Mouse (Mus musculus): ENCODE data around the gene Arrb1. TPM values are rescaled to one million over a fixed set of nuclear protein-coding genes. Genes with fewer than 3 reads are reported as not detected.
A peak's percentile ranks its signal among the peaks of the same experiment; 100 is the strongest.

Gene Arrb1
- polyA plus RNA-seq, 1 experiment from 2014 or later: 19.1 TPM

- 26% methylated on average over 5 of the region's 5 CpGs for WGBS
- H3K4me2 ChIP-seq: no peak overlapping the region
- no peak for ATAC-seq (ENCODE audit: low FRiP score, low read depth)
- no peak overlapping the region for H3K27ac ChIP-seq (replicated peaks)
- H3K4me3 ChIP-seq: no peak overlapping the region
- no peaks in the 10 kb centered on the region for H3K27me3 ChIP-seq
- peaks cover 57% of the 10 kb centered on the region for H3K4me1 ChIP-seq (replicated peaks)
- no peaks in the 10 kb centered on the region for H3K9me3 ChIP-seq
- H3K36me3 ChIP-seq: no peaks in the 10 kb centered on the region
- no peak overlapping the region for H3K9ac ChIP-seq
Measured at GRCm38 (mm10) chr7:99562478-99562877, 27.2 kb downstream of the Arrb1 start.

- H3K9ac ChIP-seq: no peak overlapping the region
Measured at GRCm38 (mm10) chr7:99563224-99563623, 28.0 kb downstream of the Arrb1 start.

GRCm38 (mm10) chr7:99565325-99565881 lies 30.1 kb downstream of the Arrb1 start:
- peak; percentile 60; the same call in 1 of the 2 replicates for ATAC-seq (ENCODE audit: low FRiP score, low read depth)
- H3K9ac ChIP-seq: no peak overlapping the region
- H3K4me1 ChIP-seq (replicated peaks): peaks cover 46% of the 10 kb centered on the region
- peak overlapping the region; percentile 65 for H3K27ac ChIP-seq (replicated peaks)
- no peaks in the 10 kb centered on the region for H3K9me3 ChIP-seq
- H3K36me3 ChIP-seq: no peaks in the 10 kb centered on the region
- no peak overlapping the region for H3K4me3 ChIP-seq
- peak overlapping the region; percentile 14; the same call in 1 of the 2 replicates for H3K4me2 ChIP-seq
- H3K27me3 ChIP-seq: no peaks in the 10 kb centered on the region
- 19% methylated on average over 8 of the region's 8 CpGs for WGBS

More at GRCm38 (mm10) chr7:99563224-99563623, 28.0 kb downstream of the Arrb1 start:
- 54% methylated on average over 7 of the region's 7 CpGs for WGBS
- ATAC-seq (ENCODE audit: low FRiP score, low read depth): no peak
- H3K4me2 ChIP-seq: no peak overlapping the region
- H3K27ac ChIP-seq (replicated peaks): 0 out of 2 replicates have a peak overlapping the region, but pooled peaks have one; percentile 4
- no peaks in the 10 kb centered on the region for H3K27me3 ChIP-seq
- peaks cover 57% of the 10 kb centered on the region for H3K4me1 ChIP-seq (replicated peaks)
- H3K4me3 ChIP-seq: no peak overlapping the region
- H3K9me3 ChIP-seq: no peaks in the 10 kb centered on the region
- H3K36me3 ChIP-seq: no peaks in the 10 kb centered on the region

- Histone ChIP-seq H3K4me1 (replicated peaks) (peaks cover 18% of the 10 kb centered on the region), H3K4me2 (no peak overlapping the region), H3K27ac (replicated peaks) (no peak overlapping the region)
Measured at GRCm38 (mm10) chr7:99570680-99571079, 35.4 kb downstream of the Arrb1 start.

GRCm38 (mm10) chr7:99572931-99573330 lies 37.7 kb downstream of the Arrb1 start:
- 39% methylated on average over 10 of the region's 10 CpGs for WGBS
- no peaks in the 10 kb centered on the region for H3K9me3 ChIP-seq
- no peak overlapping the region for H3K4me2 ChIP-seq
- no peak overlapping the region for H3K27ac ChIP-seq (replicated peaks)
- H3K4me1 ChIP-seq (replicated peaks): peaks cover 11% of the 10 kb centered on the region
- H3K36me3 ChIP-seq: no peaks in the 10 kb centered on the region
- H3K4me3 ChIP-seq: no peak overlapping the region
- H3K27me3 ChIP-seq: no peaks in the 10 kb centered on the region
- H3K9ac ChIP-seq: no peak overlapping the region
- peak; percentile 9; the same call in 1 of the 2 replicates for ATAC-seq (ENCODE audit: low FRiP score, low read depth)

More at GRCm38 (mm10) chr7:99570680-99571079, 35.4 kb downstream of the Arrb1 start:
- WGBS: 56% methylated on average over 5 of the region's 5 CpGs
- no peak overlapping the region for H3K4me3 ChIP-seq
- no peaks in the 10 kb centered on the region for H3K9me3 ChIP-seq
- H3K9ac ChIP-seq: no peak overlapping the region
- no peak for ATAC-seq (ENCODE audit: low FRiP score, low read depth)
- no peaks in the 10 kb centered on the region for H3K36me3 ChIP-seq
- H3K27me3 ChIP-seq: no peaks in the 10 kb centered on the region

GRCm38 (mm10) chr7:99573351-99573750 lies 38.1 kb downstream of the Arrb1 start:
- H3K9ac ChIP-seq: no peak overlapping the region
- no peaks in the 10 kb centered on the region for H3K9me3 ChIP-seq
- H3K27ac ChIP-seq (replicated peaks): no peak overlapping the region
- H3K36me3 ChIP-seq: no peaks in the 10 kb centered on the region
- H3K27me3 ChIP-seq: no peaks in the 10 kb centered on the region
- H3K4me2 ChIP-seq: no peak overlapping the region
- no peak overlapping the region for H3K4me3 ChIP-seq
- peaks cover 11% of the 10 kb centered on the region for H3K4me1 ChIP-seq (replicated peaks)
- WGBS: 56% methylated on average over 3 of the region's 4 CpGs
- no peak for ATAC-seq (ENCODE audit: low FRiP score, low read depth)

GRCm38 (mm10) chr7:99578246-99578645 lies 43.0 kb downstream of the Arrb1 start:
- 71% methylated on average over 3 of the region's 3 CpGs for WGBS
- Histone ChIP-seq H3K4me1 (replicated peaks) (peaks cover 30% of the 10 kb centered on the region), H3K27me3 (no peaks in the 10 kb centered on the region), H3K36me3 (no peaks in the 10 kb centered on the region), H3K9ac (no peak overlapping the region), H3K4me3 (no peak overlapping the region), H3K27ac (replicated peaks) (no peak overlapping the region), H3K4me2 (no peak overlapping the region), H3K9me3 (no peaks in the 10 kb centered on the region)
- no peak for ATAC-seq (ENCODE audit: low FRiP score, low read depth)

- Histone ChIP-seq H3K27ac (replicated peaks) (peak overlapping the region; percentile 65), H3K4me2 (peak overlapping the region; percentile 41), H3K4me1 (replicated peaks) (peaks cover 30% of the 10 kb centered on the region), H3K4me3 (peak overlapping the region; percentile 8; the same call in 1 of the 2 replicates), H3K36me3 (peaks cover 13% of the 10 kb centered on the region), H3K9ac (no peak overlapping the region; the same call in 1 of the 2 replicates), H3K27me3 (no peaks in the 10 kb centered on the region), H3K9me3 (no peaks in the 10 kb centered on the region)
- 9% methylated on average over 16 of the region's 16 CpGs for WGBS
- ATAC-seq (ENCODE audit: low FRiP score, low read depth): peak; percentile 65
Measured at GRCm38 (mm10) chr7:99579491-99580190, 44.4 kb downstream of the Arrb1 start.

GRCm38 (mm10) chr7:99580247-99580646 lies 45.0 kb downstream of the Arrb1 start:
- Histone ChIP-seq H3K4me3 (no peak overlapping the region), H3K9me3 (no peaks in the 10 kb centered on the region), H3K27me3 (no peaks in the 10 kb centered on the region), H3K4me2 (peak overlapping the region; percentile 41), H3K36me3 (peaks cover 17% of the 10 kb centered on the region), H3K27ac (replicated peaks) (no peak overlapping the region), H3K4me1 (replicated peaks) (peaks cover 30% of the 10 kb centered on the region), H3K9ac (no peak overlapping the region)
- WGBS: 49% methylated on average over 6 of the region's 6 CpGs
- ATAC-seq (ENCODE audit: low FRiP score, low read depth): no peak

GRCm38 (mm10) chr7:99582306-99582705 lies 47.0 kb downstream of the Arrb1 start:
- ATAC-seq (ENCODE audit: low FRiP score, low read depth): no peak
- peaks cover 18% of the 10 kb centered on the region for H3K36me3 ChIP-seq
- no peak overlapping the region for H3K4me2 ChIP-seq
- H3K4me1 ChIP-seq (replicated peaks): peaks cover 43% of the 10 kb centered on the region
- no peak overlapping the region for H3K9ac ChIP-seq
- H3K4me3 ChIP-seq: no peak overlapping the region
- H3K27ac ChIP-seq (replicated peaks): no peak overlapping the region
- no peaks in the 10 kb centered on the region for H3K9me3 ChIP-seq
- H3K27me3 ChIP-seq: no peaks in the 10 kb centered on the region
- WGBS: 38% methylated on average over 7 of the region's 7 CpGs

GRCm38 (mm10) chr7:99582867-99583266 lies 47.6 kb downstream of the Arrb1 start:
- H3K36me3 ChIP-seq: peaks cover 19% of the 10 kb centered on the region
- WGBS: 19% methylated on average over 4 of the region's 4 CpGs
- H3K4me3 ChIP-seq: no peak overlapping the region
- ATAC-seq (ENCODE audit: low FRiP score, low read depth): no peak
- peaks cover 45% of the 10 kb centered on the region for H3K4me1 ChIP-seq (replicated peaks)
- no peaks in the 10 kb centered on the region for H3K9me3 ChIP-seq
- H3K4me2 ChIP-seq: no peak overlapping the region
- no peak overlapping the region for H3K27ac ChIP-seq (replicated peaks)
- no peak overlapping the region for H3K9ac ChIP-seq
- H3K27me3 ChIP-seq: no peaks in the 10 kb centered on the region

GRCm38 (mm10) chr7:99583625-99584024 lies 48.4 kb downstream of the Arrb1 start:
- peaks cover 45% of the 10 kb centered on the region for H3K4me1 ChIP-seq (replicated peaks)
- no peaks in the 10 kb centered on the region for H3K27me3 ChIP-seq
- no peak overlapping the region for H3K4me3 ChIP-seq
- peaks cover 24% of the 10 kb centered on the region for H3K36me3 ChIP-seq
- no peaks in the 10 kb centered on the region for H3K9me3 ChIP-seq
- ATAC-seq (ENCODE audit: low FRiP score, low read depth): no peak
- H3K9ac ChIP-seq: no peak overlapping the region
- H3K4me2 ChIP-seq: no peak overlapping the region
- 75% methylated on average over 5 of the region's 5 CpGs for WGBS
- no peak overlapping the region for H3K27ac ChIP-seq (replicated peaks)
